In the genomic region with DNA sequence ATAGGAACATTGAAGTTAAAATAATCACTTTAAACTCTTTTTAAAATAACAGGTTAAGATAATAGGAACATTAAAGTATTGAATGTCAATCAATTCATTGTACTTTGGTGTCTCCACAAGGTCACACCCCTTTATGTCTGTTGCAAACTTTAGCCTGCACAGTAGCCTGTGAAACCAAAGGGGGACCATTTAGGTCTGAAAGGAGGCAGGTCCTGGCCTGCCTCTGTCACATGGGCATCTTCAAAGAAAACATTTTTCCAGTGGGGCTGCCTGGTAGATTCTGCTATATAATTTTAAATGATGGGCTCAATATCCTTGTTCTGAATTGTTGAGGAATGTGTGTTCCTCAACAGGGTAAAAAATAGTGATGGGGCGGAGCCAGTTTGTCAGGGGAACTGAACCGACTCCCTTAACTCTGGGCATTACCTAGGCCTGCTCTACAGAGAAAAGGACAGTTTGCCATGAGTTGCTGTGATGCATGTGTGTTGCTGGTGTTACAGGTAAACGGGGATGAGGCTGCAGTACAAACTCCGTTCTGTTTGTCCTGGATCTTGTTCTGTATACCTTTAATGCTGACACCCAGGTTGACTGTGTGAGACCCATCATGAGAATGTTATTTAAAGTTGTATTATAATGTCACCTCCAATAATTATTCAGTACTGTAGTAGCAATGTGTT, we compare ENCODE assay signal across 36 mouse cellular contexts. TPM values are rescaled to one million over a fixed set of nuclear protein-coding genes. Genes with fewer than 3 reads are reported as not detected.
"Had no signal": no experiment of that assay in that cellular context is flagged by ENCODE, and none has a peak within 500 bp of the region (broad histone marks: within the 10 kb centered on the region; RNA-seq: fewer than 3 reads in every experiment).

No protein-coding gene starts in this region.

- DNase-seq: left cerebral cortex, postnatal 4 days; liver; liver, embryonic 13.5 days; liver, postnatal 0 days; lung, adult 18-20 months; lung, adult 2 months; lung, embryonic 14.5 days; lung, postnatal 10 days; lung, postnatal 14 days; lung, postnatal 36 days; lung, postnatal 4 days; midbrain, embryonic 14.5 days had no signal

- H3K9me3 ChIP-seq: limb, embryonic 12.5 days; limb, embryonic 13.5 days; limb, embryonic 15.5 days; liver, embryonic 12.5 days; liver, embryonic 13.5 days; liver, embryonic 15.5 days; lung, embryonic 15.5 days; megakaryocyte, embryonic 14.5 days; midbrain, embryonic 10.5 days; midbrain, embryonic 12.5 days; midbrain, embryonic 13.5 days; midbrain, embryonic 15.5 days; neural tube, embryonic 12.5 days; neural tube, embryonic 13.5 days had no signal

- H3K4me3 ChIP-seq: left cerebral cortex, adult 2 months; limb, embryonic 12.5 days; limb, embryonic 13.5 days; limb, embryonic 15.5 days; liver, embryonic 12.5 days; liver, embryonic 13.5 days; liver, embryonic 15.5 days; lung, embryonic 15.5 days; megakaryocyte, embryonic 14.5 days; midbrain, embryonic 10.5 days; midbrain, embryonic 12.5 days; midbrain, embryonic 13.5 days; midbrain, embryonic 15.5 days; neural tube, embryonic 12.5 days; neural tube, embryonic 13.5 days had no signal

- H3K9ac ChIP-seq: limb, embryonic 12.5 days; limb, embryonic 13.5 days; limb, embryonic 15.5 days; liver, embryonic 12.5 days; liver, embryonic 13.5 days; liver, embryonic 14.5 days; liver, embryonic 15.5 days; liver, postnatal 0 days; lung, embryonic 14.5 days; lung, embryonic 15.5 days; midbrain, embryonic 12.5 days; midbrain, embryonic 13.5 days; midbrain, embryonic 15.5 days; neural tube, embryonic 12.5 days; neural tube, embryonic 13.5 days had no signal

- H3K27me3 ChIP-seq: limb, embryonic 12.5 days; limb, embryonic 13.5 days; limb, embryonic 15.5 days; liver, embryonic 12.5 days; liver, embryonic 13.5 days; liver, embryonic 15.5 days; lung, embryonic 15.5 days; megakaryocyte, embryonic 14.5 days; midbrain, embryonic 12.5 days; midbrain, embryonic 13.5 days; midbrain, embryonic 15.5 days; neural tube, embryonic 12.5 days; neural tube, embryonic 13.5 days had no signal

- H3K36me3 ChIP-seq: lung, embryonic 15.5 days; midbrain, embryonic 15.5 days had no signal

- ATAC-seq: liver, embryonic 12.5 days; liver, postnatal 0 days; lung, postnatal 0 days; midbrain, embryonic 13.5 days; midbrain, embryonic 15.5 days; midbrain, embryonic 16.5 days had no signal

- H3K4me2 ChIP-seq: limb, embryonic 12.5 days; limb, embryonic 13.5 days; limb, embryonic 15.5 days; liver, embryonic 11.5 days; liver, embryonic 12.5 days; liver, embryonic 13.5 days; liver, embryonic 15.5 days; lung, embryonic 14.5 days; lung, embryonic 15.5 days; midbrain, embryonic 11.5 days; midbrain, embryonic 12.5 days; midbrain, embryonic 13.5 days; midbrain, embryonic 15.5 days; neural tube, embryonic 12.5 days; neural tube, embryonic 13.5 days had no signal

- H3K27ac ChIP-seq: left cerebral cortex, adult 2 months; limb, embryonic 12.5 days; limb, embryonic 13.5 days; limb, embryonic 15.5 days; liver, embryonic 12.5 days; liver, embryonic 13.5 days; liver, embryonic 14.5 days; liver, embryonic 15.5 days; lung, embryonic 15.5 days; macrophage; midbrain, embryonic 10.5 days; midbrain, embryonic 12.5 days; midbrain, embryonic 13.5 days; midbrain, embryonic 15.5 days; neural tube, embryonic 12.5 days; neural tube, embryonic 13.5 days had no signal

- H3K4me1 ChIP-seq: limb, embryonic 15.5 days; midbrain, embryonic 10.5 days; midbrain, embryonic 12.5 days; midbrain, embryonic 13.5 days; midbrain, embryonic 15.5 days; neural tube, embryonic 12.5 days; neural tube, embryonic 13.5 days had no signal

RNA-seq across cellular contexts. Expression of gene Muc13, which starts 22.9 kb away (rescaled TPM):
- total RNA-seq: left cerebral cortex, postnatal 10 days; left cerebral cortex, postnatal 14 days; left cerebral cortex, postnatal 4 days; liver, adult 2 months had no signal
- polyA plus RNA-seq: limb, embryonic 15.5 days; lung, embryonic 14.5 days; midbrain, embryonic 14.5 days; midbrain, embryonic 16.5 days; midbrain, postnatal 0 days; neural tube, embryonic 13.5 days had no signal
